Mouse (Mus musculus) fat pad, adult 2 months (tissue): ENCODE results near the gene 2010111I01Rik.

Source experiments
- DNase-seq: peaks from one replicate; pipeline ENCODE4 v3.0.0-alpha.2; 2011; ENCODE audit warnings: low read depth, low spot score; ENCODE audit errors: extremely low read depth

The 2010111I01Rik gene

DNA sequence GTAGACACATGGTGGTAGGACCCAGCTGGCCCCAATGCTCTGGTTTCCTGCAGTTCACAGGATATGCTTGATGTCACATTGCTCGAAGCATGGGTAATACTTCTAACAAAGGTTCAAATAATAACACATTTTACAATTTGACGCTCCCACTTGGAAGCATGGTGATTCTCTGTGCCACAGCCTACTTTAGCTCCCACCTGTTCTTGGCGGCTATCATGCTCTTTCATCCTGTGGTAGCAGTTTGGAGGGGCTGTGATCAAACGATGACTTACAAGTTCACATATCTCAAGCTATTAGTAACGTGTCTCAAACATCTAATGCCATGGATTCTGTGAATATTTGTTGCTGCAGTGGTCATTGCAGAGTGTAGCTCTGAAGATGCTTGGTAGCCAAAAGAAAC lies 312.6 kb downstream of the 2010111I01Rik start:
- no peak for DNase-seq

DNA sequence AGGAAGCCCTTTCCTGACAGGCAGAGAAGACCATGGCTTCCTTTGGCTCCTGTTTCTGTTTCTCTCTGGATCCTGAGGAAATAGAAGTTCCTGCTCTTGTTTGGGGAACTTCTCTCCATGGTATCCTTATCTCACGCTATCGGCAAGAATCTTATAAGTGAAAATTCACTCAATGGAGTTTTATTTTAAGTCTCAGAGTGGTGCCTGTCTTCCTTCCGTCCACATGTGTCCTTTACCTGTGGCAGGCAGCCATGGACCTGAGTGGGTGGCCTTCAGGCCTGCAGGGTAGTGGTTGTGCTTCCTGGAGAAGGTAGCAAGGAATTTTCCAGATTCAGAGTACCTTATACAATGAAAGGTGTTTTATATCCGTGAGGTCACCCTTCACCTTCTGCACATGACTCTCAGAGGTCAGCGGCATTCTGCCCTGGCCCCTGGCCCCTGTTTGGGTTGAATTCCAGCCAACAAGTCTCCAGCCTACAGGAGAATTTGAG lies 313.5 kb downstream of the 2010111I01Rik start:
- DNase-seq, result no peak

DNA sequence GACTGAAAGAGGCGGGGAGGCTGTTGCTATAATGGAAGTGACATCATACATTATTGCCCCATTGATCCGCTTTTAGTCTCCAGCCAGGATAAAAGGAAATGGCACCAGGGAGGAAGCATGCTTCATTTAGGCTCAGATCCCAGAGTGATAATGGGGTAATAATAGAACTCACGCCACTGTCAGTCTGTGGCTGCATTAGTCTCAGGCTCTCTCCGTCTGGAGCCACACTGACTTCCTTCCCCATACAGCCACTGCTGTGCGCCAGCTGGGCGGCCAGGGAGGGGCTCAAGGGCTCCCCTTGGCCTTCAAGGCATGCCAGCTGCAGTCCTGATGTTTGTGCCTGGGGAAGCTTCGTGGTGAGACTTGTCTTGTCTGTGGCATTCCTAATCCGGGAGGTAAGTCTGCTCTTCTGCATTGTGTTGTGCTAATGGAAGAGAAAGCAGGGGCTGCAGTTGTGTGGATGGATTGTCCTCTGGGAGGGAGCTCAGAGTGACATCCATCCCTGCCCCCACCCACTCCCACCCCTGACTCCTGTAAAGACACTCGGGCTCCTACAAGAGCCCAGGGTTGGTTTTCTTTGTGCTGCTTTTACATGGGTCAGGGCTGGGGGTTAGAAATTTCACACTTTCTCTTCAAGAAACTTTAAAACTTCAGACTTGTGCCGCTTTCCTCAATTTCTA lies 314.2 kb downstream of the 2010111I01Rik start:
- DNase-seq, result no peak

DNA sequence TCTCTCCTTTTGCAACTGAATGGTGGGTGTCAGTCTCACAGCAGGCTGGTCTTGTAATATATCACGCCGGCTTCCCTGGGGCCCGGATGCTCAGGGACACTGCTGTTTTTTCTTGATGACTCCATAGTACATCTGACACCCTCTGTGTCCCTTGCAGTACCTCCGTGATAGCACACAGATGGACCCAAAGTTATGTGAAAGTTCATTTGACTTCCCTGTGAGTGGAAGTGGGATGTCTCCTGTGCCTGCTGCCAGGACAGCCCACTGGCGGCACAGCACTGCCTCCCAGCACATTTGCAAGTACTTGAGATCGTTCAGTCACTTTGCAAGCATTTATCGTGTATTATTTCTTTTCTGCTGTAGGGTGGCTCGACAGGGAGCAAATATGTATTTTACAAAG lies 315.1 kb downstream of the 2010111I01Rik start:
- no peak for DNase-seq

DNA sequence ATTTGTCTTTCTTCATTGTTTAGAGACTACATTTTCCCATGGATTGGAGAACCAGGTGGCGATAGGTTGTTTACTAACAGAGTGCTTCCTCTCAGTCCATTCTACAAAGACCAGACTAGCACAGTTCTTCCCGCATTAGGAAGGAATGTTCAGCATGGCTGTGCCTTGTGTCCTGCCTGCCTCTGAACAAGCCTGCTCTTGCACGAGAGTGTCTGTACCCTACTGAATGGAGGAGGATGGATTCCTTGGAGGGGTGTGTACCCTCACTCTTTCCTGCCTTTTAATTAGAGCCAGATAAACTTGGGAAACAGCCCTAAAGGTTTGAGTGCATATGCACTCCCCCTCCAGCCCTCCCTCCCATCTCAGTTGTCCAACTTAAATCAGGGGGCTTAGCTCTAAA lies 315.7 kb downstream of the 2010111I01Rik start:
- DNase-seq, result no peak

DNA sequence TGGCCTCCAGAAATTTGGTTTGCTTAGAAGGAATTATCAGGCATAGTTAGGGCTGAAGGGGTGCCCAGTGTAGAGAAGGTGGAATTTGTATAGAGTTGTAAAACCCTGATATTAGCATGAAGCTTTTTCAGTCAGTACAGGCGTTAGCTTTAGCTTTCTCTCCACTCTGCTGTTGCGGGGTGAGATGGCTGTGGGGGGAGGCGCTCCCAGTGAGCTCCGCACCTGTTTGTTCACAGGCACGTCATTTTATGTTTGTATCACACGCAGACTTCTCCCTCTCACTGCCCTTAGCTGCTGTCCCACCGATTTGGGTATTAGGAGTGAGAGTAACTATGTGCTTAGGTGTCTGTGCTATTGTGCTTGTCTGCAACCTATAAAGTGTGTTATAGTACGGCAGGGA lies 316.5 kb downstream of the 2010111I01Rik start:
- DNase-seq, result no peak

DNA sequence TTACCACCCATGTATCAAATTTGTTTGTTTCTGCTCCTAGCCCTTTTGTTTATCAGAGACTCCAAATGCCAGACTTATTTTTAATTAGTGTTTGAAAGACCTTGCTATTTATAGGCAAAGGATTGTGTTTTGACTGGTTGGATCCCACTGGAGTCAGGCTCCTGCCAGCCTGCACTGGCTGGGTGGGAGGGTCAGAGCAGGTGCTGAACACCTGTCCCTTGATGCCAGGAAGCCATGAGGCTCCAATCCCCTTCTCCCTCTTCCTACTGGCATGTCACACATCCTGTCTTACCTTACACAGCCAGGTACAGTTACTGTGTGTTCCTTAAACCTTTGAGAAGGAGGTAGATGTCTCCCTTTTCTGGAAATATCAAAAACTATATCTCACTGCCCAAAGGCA lies 318.5 kb downstream of the 2010111I01Rik start:
- no peak for DNase-seq

DNA sequence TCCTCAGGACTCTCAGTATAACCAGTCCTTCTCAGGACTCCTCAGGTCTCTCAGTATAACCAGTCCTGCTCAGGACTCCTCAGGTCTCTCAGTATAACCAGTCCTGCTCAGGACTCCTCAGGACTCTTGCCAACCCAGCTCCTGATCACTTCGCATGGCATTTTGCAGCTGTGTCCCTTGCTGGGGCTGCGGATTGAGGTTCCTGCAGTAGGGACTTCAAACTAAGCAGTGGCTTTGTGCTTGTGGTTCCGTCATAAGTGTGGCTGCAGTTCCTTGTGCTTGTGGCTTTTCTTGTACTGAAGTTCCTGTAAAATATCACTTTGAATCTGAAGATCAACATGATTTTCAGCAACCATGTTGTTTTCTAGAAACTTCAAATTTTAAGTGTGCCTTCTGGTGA lies 320.1 kb downstream of the 2010111I01Rik start:
- DNase-seq, result no peak

DNA sequence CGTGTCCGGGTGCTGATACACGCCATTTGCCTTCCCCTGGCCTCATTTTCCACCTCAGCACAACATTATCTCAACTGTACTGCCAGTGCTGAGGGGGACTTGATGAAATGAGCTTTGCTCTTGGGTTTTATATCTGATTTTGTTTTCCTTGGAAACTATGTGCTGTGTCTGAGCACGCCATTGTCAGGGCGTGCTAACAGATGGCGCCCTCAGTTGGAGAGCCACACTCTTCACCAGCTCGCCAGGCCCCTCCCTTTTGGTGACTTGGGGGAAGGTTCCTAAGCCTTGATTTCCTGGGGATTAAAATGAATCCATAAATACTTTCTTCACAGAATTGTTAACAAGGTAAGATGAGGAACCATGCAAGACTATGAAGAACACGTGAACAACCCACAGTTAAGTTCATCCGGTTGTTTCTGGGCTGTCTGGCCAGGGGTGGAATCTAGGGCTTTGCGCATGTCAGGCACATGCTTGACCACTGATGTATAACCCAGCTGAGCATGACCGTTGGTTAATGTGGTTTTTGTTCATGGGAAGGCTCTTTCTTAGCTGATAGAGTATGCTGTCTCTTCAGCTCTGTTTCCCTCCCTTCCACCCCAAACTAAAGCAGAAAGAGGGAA lies 321.9 kb downstream of the 2010111I01Rik start:
- no peak for DNase-seq

DNA sequence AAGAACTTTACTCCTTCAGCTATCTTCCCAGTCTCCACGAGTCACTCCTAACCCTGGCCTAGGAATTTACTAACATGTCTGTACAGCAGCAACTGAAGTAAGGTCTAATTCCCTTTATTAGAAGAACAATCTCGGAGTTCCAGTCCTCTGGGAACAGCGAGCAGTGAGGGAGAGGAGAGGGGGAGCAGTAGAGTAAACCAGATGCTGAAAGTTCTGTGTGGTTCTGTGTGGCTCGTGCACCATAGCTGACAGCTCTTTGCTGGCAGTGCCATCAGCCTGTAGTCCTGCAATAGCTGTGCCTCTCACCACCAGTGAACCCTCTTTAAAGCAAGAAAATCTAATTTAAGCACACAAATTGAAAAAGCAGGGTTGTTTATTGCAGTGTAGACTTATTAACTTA lies 324.5 kb downstream of the 2010111I01Rik start:
- no peak for DNase-seq

DNA sequence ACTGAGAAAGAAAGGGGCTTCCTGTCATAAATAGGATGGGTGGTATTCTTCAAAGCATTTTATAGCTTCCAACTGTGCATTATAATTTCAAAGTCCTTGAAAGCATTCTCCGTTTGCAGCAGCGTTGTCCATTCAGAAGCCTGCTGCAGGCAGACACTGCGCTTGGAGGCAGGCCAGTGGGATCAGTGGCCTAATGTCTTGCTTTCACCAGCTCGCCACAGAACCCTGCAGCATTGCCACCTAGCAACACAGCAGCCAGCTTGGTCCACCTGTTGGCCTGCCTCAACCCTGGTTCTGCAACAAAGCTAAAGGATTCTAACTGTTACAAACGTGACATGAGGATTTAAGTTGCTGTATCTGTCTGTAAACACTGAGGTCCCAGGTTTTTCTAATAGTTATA lies 325.0 kb downstream of the 2010111I01Rik start:
- no peak for DNase-seq

DNA sequence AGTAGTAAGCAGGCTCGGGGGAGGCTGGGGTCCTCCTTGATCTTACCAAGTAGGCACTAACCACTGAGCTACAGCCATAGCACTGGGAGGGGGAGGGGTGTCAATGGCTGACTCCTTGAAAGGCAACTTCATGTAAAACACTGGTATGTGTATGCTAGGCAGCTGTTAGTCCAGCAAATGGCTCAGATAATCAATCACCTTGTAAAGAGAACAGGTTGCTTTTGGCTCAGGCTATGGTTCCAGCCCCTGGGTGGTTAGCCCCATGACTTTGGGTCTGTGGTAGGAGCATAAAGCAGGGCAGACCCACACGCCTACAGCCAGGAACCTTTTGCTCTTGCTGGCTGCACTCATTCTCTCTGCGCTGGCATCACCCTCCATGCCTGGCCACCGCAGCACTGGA lies 325.4 kb downstream of the 2010111I01Rik start:
- DNase-seq, result no peak

DNA sequence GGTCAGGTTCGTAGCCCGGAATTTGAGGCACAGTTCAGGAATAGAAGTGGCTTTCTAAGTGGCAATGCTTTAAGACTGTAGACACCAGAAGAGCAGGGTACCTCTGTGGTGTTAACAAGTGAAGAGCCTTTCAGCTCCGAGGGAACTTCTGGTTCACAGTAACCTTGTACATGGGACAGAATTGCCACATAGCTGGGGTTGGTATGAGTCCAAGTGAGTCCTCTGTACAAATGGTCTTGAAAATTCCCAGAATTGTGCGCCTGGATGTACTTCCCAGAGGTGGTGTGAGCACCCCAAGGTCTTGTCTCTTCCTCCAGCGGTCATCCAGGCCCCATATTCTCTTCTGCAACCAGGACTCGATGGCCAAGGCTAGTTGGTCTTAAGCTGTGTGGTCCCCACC lies 326.3 kb downstream of the 2010111I01Rik start:
- no peak for DNase-seq

DNA sequence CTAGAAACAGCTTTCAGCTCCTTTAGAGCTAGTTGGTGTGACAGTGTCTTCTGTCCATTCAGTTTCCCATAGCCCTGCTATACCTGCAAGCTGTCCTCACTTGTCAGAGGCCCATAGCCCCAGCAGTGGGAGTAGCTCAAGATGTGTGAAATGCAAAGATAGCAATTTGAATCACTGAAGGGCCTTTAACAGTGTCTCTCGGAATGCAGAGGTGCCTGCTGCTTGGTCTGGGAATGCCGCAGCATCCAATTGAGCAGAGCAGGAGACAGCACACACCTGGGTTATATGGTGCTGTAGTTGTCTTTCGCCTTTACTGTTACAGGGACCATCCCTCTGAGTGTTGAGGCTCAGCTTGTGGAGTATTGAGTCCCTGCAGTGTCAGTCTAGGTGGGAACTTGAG lies 329.0 kb downstream of the 2010111I01Rik start:
- DNase-seq, result no peak

DNA sequence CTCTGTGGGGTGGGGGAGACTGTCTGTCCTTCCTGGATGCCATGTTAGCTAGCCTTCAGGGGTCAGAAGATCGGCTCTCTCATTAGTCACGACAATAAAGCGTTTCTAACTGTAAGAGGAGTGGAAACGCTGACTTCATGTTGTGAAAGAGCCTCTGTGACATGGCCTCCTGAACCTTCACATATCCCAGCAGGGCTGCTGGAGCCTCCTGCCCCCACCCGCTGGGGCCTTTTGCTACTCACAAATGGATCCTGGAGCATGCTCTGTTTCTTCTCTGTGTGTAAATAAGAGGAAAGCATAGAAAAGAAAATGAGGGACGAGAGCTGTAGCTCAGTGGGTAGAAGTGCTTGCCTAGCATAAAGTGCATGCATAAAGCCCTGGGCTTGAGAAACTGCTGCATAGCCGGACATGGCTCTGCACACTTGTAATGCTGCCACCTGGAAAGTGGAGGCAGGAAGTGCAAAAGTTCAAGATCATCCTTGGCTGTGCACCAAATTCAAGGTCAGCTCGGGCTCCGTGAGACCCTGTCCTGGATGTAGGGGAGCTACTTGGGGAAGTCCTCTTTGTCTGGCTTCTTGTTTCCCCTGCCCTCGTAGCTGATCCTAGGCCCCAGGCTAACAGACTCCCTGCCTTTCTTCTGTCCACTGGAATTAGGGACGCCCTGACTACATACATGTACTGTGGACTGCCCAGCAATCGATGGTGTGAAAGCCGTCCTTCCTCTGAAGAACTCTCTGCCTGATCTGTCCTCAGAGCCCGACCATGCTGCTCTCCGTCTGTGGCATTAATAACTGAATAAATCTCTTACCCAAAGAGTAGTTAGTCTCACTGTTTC lies 329.9 kb downstream of the 2010111I01Rik start:
- no peak for DNase-seq

DNA sequence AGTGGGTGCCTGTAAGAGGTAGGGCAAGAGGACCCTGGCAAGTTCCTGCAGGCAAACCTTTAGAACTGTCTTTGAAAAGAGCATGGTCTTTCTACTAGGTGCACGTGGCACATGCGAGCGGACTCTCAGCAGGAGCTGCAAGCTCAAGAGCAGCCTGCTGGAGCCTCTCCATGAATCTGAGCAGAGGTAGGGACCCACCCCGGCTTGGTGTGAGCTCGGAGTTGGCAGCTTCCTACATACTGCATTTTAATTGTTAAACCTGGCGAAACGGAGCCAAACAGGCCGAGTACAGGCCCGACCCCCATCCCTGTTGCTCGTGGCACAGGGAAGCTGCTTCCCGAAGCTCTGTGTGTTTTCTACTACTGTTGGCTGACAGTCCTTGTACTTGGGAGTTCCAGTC lies 331.6 kb downstream of the 2010111I01Rik start:
- no peak for DNase-seq

DNA sequence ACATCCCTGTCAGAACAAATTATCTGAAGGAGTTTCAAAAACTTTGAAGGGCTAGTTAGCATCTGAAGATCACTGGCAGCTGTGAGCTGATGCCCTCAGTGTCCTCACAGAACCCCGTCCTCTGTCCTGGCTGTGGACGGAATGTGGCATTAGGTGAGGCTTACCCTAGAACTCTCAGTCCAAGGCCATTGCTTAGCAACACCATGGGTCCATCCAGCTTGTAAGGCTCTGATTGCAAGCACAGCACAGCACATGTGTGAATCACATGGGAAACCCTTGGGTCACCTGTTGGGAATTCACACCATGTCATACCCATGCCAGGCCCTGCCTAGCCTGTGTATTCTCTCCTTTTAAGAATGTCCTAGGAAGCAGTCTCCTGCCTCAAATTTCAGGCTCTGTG lies 332.3 kb downstream of the 2010111I01Rik start:
- DNase-seq, result no peak

DNA sequence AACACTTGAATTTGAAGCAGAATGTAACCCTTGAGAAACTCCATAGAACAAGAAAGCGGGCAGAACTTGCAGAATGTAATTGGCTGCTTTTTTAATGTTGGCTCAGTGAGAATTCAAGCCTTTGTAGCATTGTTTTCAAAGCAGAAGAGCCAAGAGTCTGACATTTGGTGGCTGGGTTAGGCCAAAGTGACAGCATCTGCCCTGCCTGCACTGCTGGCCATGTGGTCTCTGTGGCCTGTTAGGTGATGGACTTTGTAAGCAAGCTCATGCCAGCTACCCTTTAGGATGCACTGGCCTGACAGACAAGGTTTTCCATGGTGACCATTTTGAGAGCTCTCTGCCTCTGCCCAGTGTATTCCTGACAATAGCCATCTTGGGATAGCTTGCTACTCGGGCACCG lies 333.2 kb downstream of the 2010111I01Rik start:
- no peak for DNase-seq

DNA sequence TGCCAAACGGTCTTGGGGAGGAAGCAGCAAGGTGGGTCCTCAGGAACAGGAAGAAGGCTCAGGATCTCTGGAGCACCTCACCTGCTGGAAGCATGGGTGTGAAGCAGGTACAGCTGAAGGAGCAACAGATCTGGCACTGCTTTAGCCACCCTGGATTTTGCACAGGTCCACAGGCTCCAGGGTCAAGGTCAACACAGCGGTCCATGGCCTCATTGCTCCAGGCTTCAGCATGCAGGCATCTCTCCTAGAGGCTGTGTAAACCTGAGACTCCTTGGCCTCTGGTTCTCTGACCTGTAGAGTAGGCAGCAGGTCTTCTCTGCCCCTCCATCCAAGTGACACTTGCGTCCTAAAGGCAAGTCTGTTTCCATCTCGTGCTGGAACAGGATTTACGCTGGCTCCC lies 334.2 kb downstream of the 2010111I01Rik start:
- DNase-seq, result no peak

DNA sequence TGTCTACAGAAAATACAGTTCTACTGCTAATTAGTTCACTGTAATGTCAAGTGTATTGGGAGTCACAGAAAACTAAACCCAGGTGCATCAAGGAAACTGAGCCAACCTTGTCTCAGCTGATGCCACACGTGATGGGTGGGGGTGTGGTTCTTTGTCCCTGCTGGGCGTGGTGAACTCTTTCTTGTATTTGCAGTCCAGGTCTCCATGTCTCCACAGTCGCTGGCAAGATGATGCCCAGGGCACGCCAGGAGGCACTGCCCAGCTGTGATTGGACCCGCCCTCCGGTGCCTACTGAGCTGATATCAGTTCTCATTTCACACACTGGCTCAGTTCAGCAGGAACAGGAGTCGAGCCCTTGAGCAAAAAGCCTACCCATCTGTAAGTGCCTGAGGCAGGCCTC lies 336.2 kb downstream of the 2010111I01Rik start:
- DNase-seq, result no peak

DNA sequence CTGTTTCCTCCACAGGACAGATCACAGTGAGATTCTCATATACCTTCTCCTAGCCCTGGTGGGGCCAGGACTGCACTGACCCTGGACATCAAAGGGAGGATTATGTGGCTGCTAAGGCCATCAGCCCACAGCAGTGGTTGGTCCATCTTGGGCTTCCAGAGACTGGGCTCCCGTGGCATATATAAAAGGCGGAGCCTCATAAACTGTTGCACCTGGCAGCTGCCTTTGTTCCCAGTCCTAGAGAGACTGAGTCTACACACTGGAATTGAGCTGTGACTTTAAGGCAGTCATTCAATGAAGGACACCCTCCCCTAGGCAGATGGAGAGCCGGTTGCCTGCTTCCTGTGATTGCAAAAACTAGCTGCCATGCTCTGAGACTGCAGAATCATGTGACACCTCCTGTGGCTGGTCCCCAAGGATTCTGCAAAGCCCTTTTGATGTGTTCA lies 337.1 kb downstream of the 2010111I01Rik start:
- no peak for DNase-seq

DNA sequence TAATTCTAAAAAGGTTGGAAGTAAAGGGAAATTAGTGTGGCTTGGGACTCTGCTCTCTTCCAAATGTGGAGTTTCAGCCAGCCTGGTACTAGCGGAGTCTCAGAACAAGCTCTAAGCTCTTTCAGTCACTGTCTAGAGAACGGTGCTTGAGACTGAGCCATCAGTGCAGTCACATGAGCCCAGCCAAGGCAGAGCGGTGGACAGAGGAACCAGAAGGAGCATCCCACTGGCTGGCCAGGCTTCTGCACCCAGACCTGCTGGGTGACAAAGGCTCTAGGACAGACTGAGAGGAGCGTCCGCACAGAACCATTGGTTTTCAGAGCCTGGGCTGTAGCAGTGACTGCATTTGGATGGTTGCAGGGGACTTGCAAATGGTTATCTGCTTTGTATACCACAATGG lies 337.7 kb downstream of the 2010111I01Rik start:
- no peak for DNase-seq
